Mouse (Mus musculus) stomach, postnatal 0 days (tissue): ENCODE results near the gene Rab21. TPM values are rescaled to one million over a fixed set of nuclear protein-coding genes. Genes with fewer than 3 reads are reported as not detected.

Experiments used
- ATAC-seq: fragments of 200-750 bp; cut with Nextera tagmentation; 2 replicates; pipeline ENCODE4 v1.8.0; 2017; ENCODE audit not compliant: low FRiP score, low TSS enrichment
- DNase-seq: peaks from one replicate; pipeline ENCODE4 v3.0.0-alpha.2; 2016; ENCODE audit warnings: low spot score
- H3K27ac ChIP-seq: fragments of 300-500 bp; sonication (generic); replicated peaks from 2 replicates; pipeline ENCODE4 v1.5.1; 2014; ENCODE audit warnings: mild to moderate bottlenecking, control low read depth
- H3K27me3 ChIP-seq: fragments of 300-500 bp; sonication (generic); 2 replicates; pipeline ENCODE4 v1.6.1; 2014; ENCODE audit warnings: low read length; ENCODE audit not compliant: control insufficient read depth, insufficient read depth
- H3K36me3 ChIP-seq: fragments of 300-500 bp; sonication (generic); 2 replicates; pipeline ENCODE4 v1.6.1; 2014; ENCODE audit warnings: low read length, mixed read lengths; ENCODE audit not compliant: control insufficient read depth, insufficient read depth
- H3K4me1 ChIP-seq: fragments of 300-500 bp; sonication (generic); replicated peaks from 2 replicates; pipeline ENCODE4 v1.6.1; 2014; ENCODE audit warnings: antibody characterized with exemption; ENCODE audit not compliant: control insufficient read depth, insufficient read depth
- H3K4me2 ChIP-seq: fragments of 300-500 bp; sonication (generic); replicated peaks from 2 replicates; pipeline ENCODE4 v1.6.1; 2014; ENCODE audit warnings: low read depth, mild to moderate bottlenecking, control low read depth, moderate library complexity
- H3K4me3 ChIP-seq: fragments of 300-500 bp; sonication (generic); 2 replicates; pipeline ENCODE4 v1.5.1; 2014; ENCODE audit warnings: low read depth, low read length, control low read depth
- H3K9ac ChIP-seq: fragments of 300-500 bp; sonication (generic); 2 replicates; pipeline ENCODE4 v1.6.1; 2014; ENCODE audit warnings: mild to moderate bottlenecking, low read length, control low read depth, mixed read lengths
- H3K9me3 ChIP-seq: fragments of 300-500 bp; sonication (generic); 2 replicates; pipeline ENCODE4 v1.6.1; 2016; ENCODE audit warnings: low read length; ENCODE audit not compliant: control insufficient read depth
- CTCF ChIP-seq: IDR thresholded peaks from 2 replicates; pipeline ENCODE4 v1.5.1; 2016; ENCODE audit warnings: antibody characterized with exemption, low read depth, mild to moderate bottlenecking, moderate library complexity
- EP300 ChIP-seq: optimal IDR thresholded peaks from 2 replicates; pipeline ENCODE3; 2016; ENCODE audit warnings: antibody characterized with exemption
- WGBS: fragments of 180-500 bp; shearing (Covaris S2); extraction: QIAGEN DNeasy Blood & Tissue Kit; methylation state at CpG from one replicate; pipeline ENCODE4 v1.1.7; 2014; 5-methylcytosine and 5-hydroxymethylcytosine counted together
- polyA plus RNA-seq: library from polyadenylated mRNA; unstranded; fragments of >200 nt; fragmentation: Nextera tagmentation; extraction: Ambion mirVana; gene quantifications from 2 replicates; pipeline ENCODE4 v1.2.1, GENCODE M21; 2015

Rab21 gene
- polyA plus RNA-seq, 1 experiment from 2014 or later = 8.0 TPM

- Histone ChIP-seq H3K9ac (no peak overlapping the region), H3K4me3 (no peak overlapping the region), H3K9me3 (no peaks in the 10 kb centered on the region), H3K4me1 (no peaks in the 10 kb centered on the region), H3K36me3 (no peaks in the 10 kb centered on the region), H3K27me3 (no peaks in the 10 kb centered on the region), H3K4me2 (no peak overlapping the region), H3K27ac (no peak overlapping the region)
- ATAC-seq (peak; percentile 78), DNase-seq (no peak)
- no peak for TF ChIP-seq CTCF
- TF ChIP-seq EP300 = no peak
- 39% methylated on average over 5 of the region's 5 CpGs for WGBS
Measured at GRCm38 (mm10) chr10:115262926-115263562, 52.4 kb downstream of the Rab21 start.

GRCm38 (mm10) chr10:115262261-115262660, 53.1 kb downstream of the Rab21 start:
- Histone ChIP-seq H3K27me3 (no peaks in the 10 kb centered on the region), H3K4me3 (no peak overlapping the region), H3K27ac (no peak overlapping the region), H3K9me3 (no peaks in the 10 kb centered on the region), H3K36me3 (no peaks in the 10 kb centered on the region), H3K4me1 (no peaks in the 10 kb centered on the region), H3K4me2 (no peak overlapping the region), H3K9ac (no peak overlapping the region)
- DNase-seq = no peak
- no peak for TF ChIP-seq EP300
- TF ChIP-seq CTCF = no peak
- WGBS = 56% methylated on average over 2 of the region's 2 CpGs
- ATAC-seq = peak; percentile 69; the same call in 1 of the 2 replicates

- DNase-seq (no peak), ATAC-seq (peak; percentile 75)
- no peaks in the 10 kb centered on the region for H3K27me3 ChIP-seq
- H3K4me2 ChIP-seq = no peak overlapping the region
- H3K9me3 ChIP-seq = no peaks in the 10 kb centered on the region
- TF ChIP-seq CTCF (no peak), EP300 (no peak)
- H3K36me3 ChIP-seq = no peaks in the 10 kb centered on the region
- H3K27ac ChIP-seq = no peak overlapping the region
- H3K4me3 ChIP-seq = no peak overlapping the region
- H3K4me1 ChIP-seq = no peaks in the 10 kb centered on the region
- H3K9ac ChIP-seq = no peak overlapping the region
- 78% methylated on average over 3 of the region's 3 CpGs for WGBS
Measured at GRCm38 (mm10) chr10:115261428-115261827, 54.0 kb downstream of the Rab21 start.

GRCm38 (mm10) chr10:115256162-115256561, 59.2 kb downstream of the Rab21 start:
- ATAC-seq (no peak), DNase-seq (no peak)
- TF ChIP-seq EP300 (no peak), CTCF (no peak)
- Histone ChIP-seq H3K4me2 (no peak overlapping the region), H3K36me3 (no peaks in the 10 kb centered on the region), H3K27ac (no peak overlapping the region), H3K9ac (no peak overlapping the region), H3K4me3 (no peak overlapping the region), H3K9me3 (no peaks in the 10 kb centered on the region), H3K4me1 (0 out of 2 replicates have a peak, but pooled peaks cover 2% of the 10 kb centered on the region), H3K27me3 (no peaks in the 10 kb centered on the region)
- 69% methylated on average over 5 of the region's 5 CpGs for whole genome bisulfite sequencing

GRCm38 (mm10) chr10:115253521-115253920, 61.9 kb downstream of the Rab21 start:
- Histone ChIP-seq H3K27me3 (no peaks in the 10 kb centered on the region), H3K9me3 (no peaks in the 10 kb centered on the region), H3K4me1 (0 out of 2 replicates have a peak, but pooled peaks cover 2% of the 10 kb centered on the region), H3K27ac (no peak overlapping the region), H3K9ac (no peak overlapping the region), H3K36me3 (no peaks in the 10 kb centered on the region), H3K4me2 (no peak overlapping the region), H3K4me3 (no peak overlapping the region)
- ATAC-seq (no peak), DNase-seq (no peak)
- 63% methylated on average over 3 of the region's 3 CpGs for WGBS
- no peak for TF ChIP-seq EP300
- TF ChIP-seq CTCF = no peak

GRCm38 (mm10) chr10:115252321-115252757, 63.1 kb downstream of the Rab21 start:
- H3K36me3 ChIP-seq = no peaks in the 10 kb centered on the region
- 4% methylated on average over 10 of the region's 10 CpGs for WGBS
- TF ChIP-seq EP300 = no peak
- TF ChIP-seq CTCF = no peak
- H3K4me1 ChIP-seq = 0 out of 2 replicates have a peak, but pooled peaks cover 2% of the 10 kb centered on the region
- peak overlapping the region; percentile 56 for H3K9ac ChIP-seq
- H3K9me3 ChIP-seq = no peaks in the 10 kb centered on the region
- DNase-seq (peak; percentile 60), ATAC-seq (peak; percentile 30)
- H3K27me3 ChIP-seq = no peaks in the 10 kb centered on the region
- H3K4me3 ChIP-seq = peak overlapping the region; percentile 83
- H3K27ac ChIP-seq = peak overlapping the region; percentile 81
- peak overlapping the region; percentile 75 for H3K4me2 ChIP-seq
